Mouse (Mus musculus): ENCODE data around the gene Gm49416. TPM values are rescaled to one million over a fixed set of nuclear protein-coding genes. Genes with fewer than 3 reads are reported as not detected.

The Gm49416 gene
- polyA plus RNA-seq, 1 experiment from 2014 or later = 2.5 TPM

GRCm38 (mm10) chr19:8929224-8930088, 40.7 kb downstream of the Gm49416 start, which contains the start of the genes Rom1 and Eml3:
Gene Rom1 (minus strand): TSS chr19:8929356.
Gene Eml3 (plus strand): TSS chr19:8929552.
- no peaks in the 10 kb centered on the region for H3K9me3 ChIP-seq (ENCODE audit: control insufficient read depth, low read length)
- H3K4me1 ChIP-seq (replicated peaks; ENCODE audit: control insufficient read depth, insufficient read depth, low read length) = 0 out of 2 replicates have a peak, but pooled peaks cover 11% of the 10 kb centered on the region
- H3K36me3 ChIP-seq (replicated peaks; ENCODE audit: control insufficient read depth, insufficient read depth) = peaks cover 25% of the 10 kb centered on the region
- peak within 1 kb of the TSS; percentile 50 for H3K4me3 ChIP-seq (replicated peaks; ENCODE audit: low read length)
- peak; percentile 64 for ATAC-seq (ENCODE audit: low FRiP score)
- H3K9ac ChIP-seq = peak within 1 kb of the TSS; percentile 69
- H3K4me2 ChIP-seq (replicated peaks) = peak within 1 kb of the TSS; percentile 73
- 0 out of 2 replicates have a peak within 1 kb of the TSS, but pooled peaks have one; percentile 5 for H3K27ac ChIP-seq
- WGBS = 1% methylated on average over 63 of the region's 74 CpGs
- DNase-seq (ENCODE audit: low spot score) = peak; percentile 35
- no peaks in the 10 kb centered on the region for H3K27me3 ChIP-seq (ENCODE audit: control insufficient read depth, insufficient read depth, low read length)

GRCm38 (mm10) chr19:8930117-8930516, 41.4 kb downstream of the Gm49416 start:
- no peaks in the 10 kb centered on the region for H3K9me3 ChIP-seq (ENCODE audit: control insufficient read depth, low read length)
- no peak overlapping the region for H3K27ac ChIP-seq
- no peak for ATAC-seq (ENCODE audit: low FRiP score)

GRCm38 (mm10) chr19:8930771-8931170, 42.0 kb downstream of the Gm49416 start:
- no peak for ATAC-seq (ENCODE audit: low FRiP score)
- Histone ChIP-seq H3K9me3 (ENCODE audit: control insufficient read depth, low read length) (no peaks in the 10 kb centered on the region), H3K4me2 (replicated peaks) (no peak overlapping the region), H3K4me1 (replicated peaks; ENCODE audit: control insufficient read depth, insufficient read depth, low read length) (0 out of 2 replicates have a peak, but pooled peaks cover 11% of the 10 kb centered on the region), H3K9ac (0 out of 2 replicates have a peak overlapping the region, but pooled peaks have one; percentile 69), H3K27ac (no peak overlapping the region), H3K36me3 (replicated peaks; ENCODE audit: control insufficient read depth, insufficient read depth) (peaks cover 19% of the 10 kb centered on the region), H3K4me3 (replicated peaks; ENCODE audit: low read length) (no peak overlapping the region), H3K27me3 (ENCODE audit: control insufficient read depth, insufficient read depth, low read length) (no peaks in the 10 kb centered on the region)
- no peak for DNase-seq (ENCODE audit: low spot score)
- 79% methylated on average over 7 of the region's 7 CpGs for WGBS

More at GRCm38 (mm10) chr19:8930117-8930516, 41.4 kb downstream of the Gm49416 start:
- Histone ChIP-seq H3K36me3 (replicated peaks; ENCODE audit: control insufficient read depth, insufficient read depth) (peaks cover 25% of the 10 kb centered on the region), H3K9ac (peak overlapping the region; percentile 69), H3K4me3 (replicated peaks; ENCODE audit: low read length) (peak overlapping the region; percentile 50), H3K27me3 (ENCODE audit: control insufficient read depth, insufficient read depth, low read length) (no peaks in the 10 kb centered on the region), H3K4me1 (replicated peaks; ENCODE audit: control insufficient read depth, insufficient read depth, low read length) (0 out of 2 replicates have a peak, but pooled peaks cover 11% of the 10 kb centered on the region), H3K4me2 (replicated peaks) (peak overlapping the region; percentile 73)
- WGBS = 17% methylated on average over 11 of the region's 11 CpGs
- no peak for DNase-seq (ENCODE audit: low spot score)

GRCm38 (mm10) chr19:8936736-8937135, 48.0 kb downstream of the Gm49416 start:
- no peaks in the 10 kb centered on the region for H3K27me3 ChIP-seq (ENCODE audit: control insufficient read depth, insufficient read depth, low read length)
- whole genome bisulfite sequencing = 92% methylated on average over 2 of the region's 2 CpGs
- no peak overlapping the region for H3K9ac ChIP-seq

GRCm38 (mm10) chr19:8940526-8941133, 51.9 kb downstream of the Gm49416 start:
- DNase-seq (ENCODE audit: low spot score) (no peak), ATAC-seq (ENCODE audit: low FRiP score) (no peak)
- Histone ChIP-seq H3K27me3 (ENCODE audit: control insufficient read depth, insufficient read depth, low read length) (no peaks in the 10 kb centered on the region), H3K9ac (peak overlapping the region; percentile 49), H3K9me3 (ENCODE audit: control insufficient read depth, low read length) (no peaks in the 10 kb centered on the region), H3K4me1 (replicated peaks; ENCODE audit: control insufficient read depth, insufficient read depth, low read length) (peaks cover 30% of the 10 kb centered on the region), H3K4me3 (replicated peaks; ENCODE audit: low read length) (peak overlapping the region; percentile 93; the same call in 1 of the 2 replicates), H3K27ac (no peak overlapping the region), H3K36me3 (replicated peaks; ENCODE audit: control insufficient read depth, insufficient read depth) (peaks cover 41% of the 10 kb centered on the region), H3K4me2 (replicated peaks) (peak overlapping the region; percentile 74)
- WGBS = 80% methylated on average over 15 of the region's 15 CpGs

More at GRCm38 (mm10) chr19:8936736-8937135, 48.0 kb downstream of the Gm49416 start:
- Histone ChIP-seq H3K4me2 (replicated peaks) (no peak overlapping the region), H3K9me3 (ENCODE audit: control insufficient read depth, low read length) (no peaks in the 10 kb centered on the region), H3K27ac (no peak overlapping the region), H3K4me3 (replicated peaks; ENCODE audit: low read length) (no peak overlapping the region), H3K4me1 (replicated peaks; ENCODE audit: control insufficient read depth, insufficient read depth, low read length) (peaks cover 6% of the 10 kb centered on the region), H3K36me3 (replicated peaks; ENCODE audit: control insufficient read depth, insufficient read depth) (0 out of 2 replicates have a peak, but pooled peaks cover 18% of the 10 kb centered on the region)
- no peak for ATAC-seq (ENCODE audit: low FRiP score)
- DNase-seq (ENCODE audit: low spot score) = no peak

GRCm38 (mm10) chr19:8941136-8941514, 52.4 kb downstream of the Gm49416 start:
- H3K9ac ChIP-seq = peak overlapping the region; percentile 49
- ATAC-seq (ENCODE audit: low FRiP score) = peak; percentile 31
- WGBS = 28% methylated on average over 10 of the region's 10 CpGs

GRCm38 (mm10) chr19:8941515-8942217, 52.9 kb downstream of the Gm49416 start, which contains the start of gene Mta2:
Gene Mta2 (plus strand): TSS chr19:8941875.
- WGBS = under 1% methylated on average over 64 of the region's 64 CpGs
- peak within 1 kb of the TSS; percentile 96 for H3K9ac ChIP-seq
- peak within 1 kb of the TSS; percentile 95 for H3K27ac ChIP-seq
- H3K27me3 ChIP-seq (ENCODE audit: control insufficient read depth, insufficient read depth, low read length) = no peaks in the 10 kb centered on the region
- peak within 1 kb of the TSS; percentile 93 for H3K4me3 ChIP-seq (replicated peaks; ENCODE audit: low read length)
- peaks cover 30% of the 10 kb centered on the region for H3K4me1 ChIP-seq (replicated peaks; ENCODE audit: control insufficient read depth, insufficient read depth, low read length)
- peaks cover 48% of the 10 kb centered on the region for H3K36me3 ChIP-seq (replicated peaks; ENCODE audit: control insufficient read depth, insufficient read depth)
- peak; percentile 98 for DNase-seq (ENCODE audit: low spot score)
- H3K4me2 ChIP-seq (replicated peaks) = peak within 1 kb of the TSS; percentile 74
- no peaks in the 10 kb centered on the region for H3K9me3 ChIP-seq (ENCODE audit: control insufficient read depth, low read length)
- ATAC-seq (ENCODE audit: low FRiP score) = peak; percentile 96

More at GRCm38 (mm10) chr19:8941136-8941514, 52.4 kb downstream of the Gm49416 start:
- H3K36me3 ChIP-seq (replicated peaks; ENCODE audit: control insufficient read depth, insufficient read depth) = peaks cover 46% of the 10 kb centered on the region
- H3K4me3 ChIP-seq (replicated peaks; ENCODE audit: low read length) = peak overlapping the region; percentile 93
- peaks cover 30% of the 10 kb centered on the region for H3K4me1 ChIP-seq (replicated peaks; ENCODE audit: control insufficient read depth, insufficient read depth, low read length)
- H3K27ac ChIP-seq = peak overlapping the region; percentile 70
- no peak for DNase-seq (ENCODE audit: low spot score)
- H3K4me2 ChIP-seq (replicated peaks) = peak overlapping the region; percentile 74
- H3K27me3 ChIP-seq (ENCODE audit: control insufficient read depth, insufficient read depth, low read length) = no peaks in the 10 kb centered on the region
- no peaks in the 10 kb centered on the region for H3K9me3 ChIP-seq (ENCODE audit: control insufficient read depth, low read length)

GRCm38 (mm10) chr19:8942276-8942964, 53.7 kb downstream of the Gm49416 start:
- Histone ChIP-seq H3K4me2 (replicated peaks) (peak overlapping the region; percentile 74), H3K27me3 (ENCODE audit: control insufficient read depth, insufficient read depth, low read length) (no peaks in the 10 kb centered on the region), H3K4me3 (replicated peaks; ENCODE audit: low read length) (peak overlapping the region; percentile 93), H3K27ac (peak overlapping the region; percentile 95), H3K9ac (peak overlapping the region; percentile 96), H3K36me3 (replicated peaks; ENCODE audit: control insufficient read depth, insufficient read depth) (peaks cover 48% of the 10 kb centered on the region), H3K9me3 (ENCODE audit: control insufficient read depth, low read length) (no peaks in the 10 kb centered on the region), H3K4me1 (replicated peaks; ENCODE audit: control insufficient read depth, insufficient read depth, low read length) (peaks cover 30% of the 10 kb centered on the region)
- DNase-seq (ENCODE audit: low spot score) (no peak), ATAC-seq (ENCODE audit: low FRiP score) (peak; percentile 61)
- WGBS = under 1% methylated on average over 46 of the region's 46 CpGs

Data from hindbrain, embryonic 14.5 days (tissue).